Mouse (Mus musculus): ENCODE measurements at regions not wholly inside any gene's neighbourhood (a gene's known extent, or its start where the extent isn't known, plus 50 kb on each side); places are given as distances from the start of the nearest gene placed in this dataset.

GRCm38 (mm10) chr13:107620887-107621286 is 423.4 kb upstream of the Smim15 start:
- no peak for TF ChIP-seq CTCF (IDR thresholded peaks at IDR 0.05; ENCODE audit: borderline replicate concordance, insufficient read depth, low read depth, low read length)
- no peak for TF ChIP-seq POLR2A (IDR thresholded peaks at IDR 0.05; ENCODE audit: borderline replicate concordance, insufficient read depth, low read length)

GRCm38 (mm10) chr13:107620210-107620609 is 424.0 kb upstream of the Smim15 start:
- no peaks in the 10 kb centered on the region for H3K4me1 ChIP-seq (ENCODE audit: control insufficient read depth, insufficient read depth, low read length)
- TF ChIP-seq CTCF (IDR thresholded peaks at IDR 0.05; ENCODE audit: borderline replicate concordance, insufficient read depth, low read depth, low read length) = no peak
- TF ChIP-seq POLR2A (IDR thresholded peaks at IDR 0.05; ENCODE audit: borderline replicate concordance, insufficient read depth, low read length) = no peak
- no peak overlapping the region for H3K27ac ChIP-seq (ENCODE audit: insufficient read depth, low read length)
- WGBS = 48% methylated on average over 6 of the region's 6 CpGs
- no peak for DNase-seq
- no peaks in the 10 kb centered on the region for H3K27me3 ChIP-seq (ENCODE audit: control insufficient read depth, insufficient read depth, low read length)
- H3K4me3 ChIP-seq (replicated peaks; ENCODE audit: insufficient read depth, low read depth, low read length) = no peak overlapping the region

More at GRCm38 (mm10) chr13:107620887-107621286, 423.4 kb upstream of the Smim15 start:
- no peak overlapping the region for H3K27ac ChIP-seq (ENCODE audit: insufficient read depth, low read length)
- DNase-seq = no peak
- H3K4me1 ChIP-seq (ENCODE audit: control insufficient read depth, insufficient read depth, low read length) = no peaks in the 10 kb centered on the region
- no peaks in the 10 kb centered on the region for H3K27me3 ChIP-seq (ENCODE audit: control insufficient read depth, insufficient read depth, low read length)
- H3K4me3 ChIP-seq (replicated peaks; ENCODE audit: insufficient read depth, low read depth, low read length) = no peak overlapping the region
- 81% methylated on average over 2 of the region's 2 CpGs for WGBS

- 44% methylated on average over 9 of the region's 9 CpGs for WGBS
- TF ChIP-seq POLR2A (IDR thresholded peaks at IDR 0.05; ENCODE audit: borderline replicate concordance, insufficient read depth, low read length) (no peak), CTCF (IDR thresholded peaks at IDR 0.05; ENCODE audit: borderline replicate concordance, insufficient read depth, low read depth, low read length) (no peak)
- H3K4me3 ChIP-seq (replicated peaks; ENCODE audit: insufficient read depth, low read depth, low read length) = no peak overlapping the region
- no peaks in the 10 kb centered on the region for H3K27me3 ChIP-seq (ENCODE audit: control insufficient read depth, insufficient read depth, low read length)
- H3K4me1 ChIP-seq (ENCODE audit: control insufficient read depth, insufficient read depth, low read length) = no peaks in the 10 kb centered on the region
- DNase-seq = no peak
- no peak overlapping the region for H3K27ac ChIP-seq (ENCODE audit: insufficient read depth, low read length)
Observed at GRCm38 (mm10) chr13:107619430-107619927, 424.8 kb upstream of the Smim15 start.

GRCm38 (mm10) chr13:107618796-107619429 is 425.3 kb upstream of the Smim15 start:
- 58% methylated on average over 15 of the region's 15 CpGs for WGBS
- no peak overlapping the region for H3K27ac ChIP-seq (ENCODE audit: insufficient read depth, low read length)

GRCm38 (mm10) chr13:107618369-107618771 is 425.9 kb upstream of the Smim15 start:
- no peak for DNase-seq
- 67% methylated on average over 8 of the region's 8 CpGs for WGBS
- H3K27ac ChIP-seq (ENCODE audit: insufficient read depth, low read length) = no peak overlapping the region
- no peaks in the 10 kb centered on the region for H3K27me3 ChIP-seq (ENCODE audit: control insufficient read depth, insufficient read depth, low read length)
- H3K4me1 ChIP-seq (ENCODE audit: control insufficient read depth, insufficient read depth, low read length) = no peaks in the 10 kb centered on the region
- H3K4me3 ChIP-seq (replicated peaks; ENCODE audit: insufficient read depth, low read depth, low read length) = no peak overlapping the region
- TF ChIP-seq CTCF (IDR thresholded peaks at IDR 0.05; ENCODE audit: borderline replicate concordance, insufficient read depth, low read depth, low read length) = no peak

More at GRCm38 (mm10) chr13:107618796-107619429, 425.3 kb upstream of the Smim15 start:
- no peak for DNase-seq
- no peaks in the 10 kb centered on the region for H3K4me1 ChIP-seq (ENCODE audit: control insufficient read depth, insufficient read depth, low read length)
- H3K27me3 ChIP-seq (ENCODE audit: control insufficient read depth, insufficient read depth, low read length) = no peaks in the 10 kb centered on the region
- H3K4me3 ChIP-seq (replicated peaks; ENCODE audit: insufficient read depth, low read depth, low read length) = no peak overlapping the region
- TF ChIP-seq CTCF (IDR thresholded peaks at IDR 0.05; ENCODE audit: borderline replicate concordance, insufficient read depth, low read depth, low read length) (no peak), POLR2A (IDR thresholded peaks at IDR 0.05; ENCODE audit: borderline replicate concordance, insufficient read depth, low read length) (no peak)

GRCm38 (mm10) chr13:107617582-107617981 is 426.7 kb upstream of the Smim15 start:
- Histone ChIP-seq H3K27ac (ENCODE audit: insufficient read depth, low read length) (no peak overlapping the region), H3K27me3 (ENCODE audit: control insufficient read depth, insufficient read depth, low read length) (no peaks in the 10 kb centered on the region), H3K4me1 (ENCODE audit: control insufficient read depth, insufficient read depth, low read length) (no peaks in the 10 kb centered on the region), H3K4me3 (replicated peaks; ENCODE audit: insufficient read depth, low read depth, low read length) (no peak overlapping the region)
- TF ChIP-seq CTCF (IDR thresholded peaks at IDR 0.05; ENCODE audit: borderline replicate concordance, insufficient read depth, low read depth, low read length) = no peak
- no peak for TF ChIP-seq POLR2A (IDR thresholded peaks at IDR 0.05; ENCODE audit: borderline replicate concordance, insufficient read depth, low read length)
- WGBS = 57% methylated on average over 2 of the region's 2 CpGs
- DNase-seq = no peak

- TF ChIP-seq POLR2A (IDR thresholded peaks at IDR 0.05; ENCODE audit: borderline replicate concordance, insufficient read depth, low read length) = no peak
- Histone ChIP-seq H3K4me1 (ENCODE audit: control insufficient read depth, insufficient read depth, low read length) (no peaks in the 10 kb centered on the region), H3K27ac (ENCODE audit: insufficient read depth, low read length) (no peak overlapping the region), H3K27me3 (ENCODE audit: control insufficient read depth, insufficient read depth, low read length) (no peaks in the 10 kb centered on the region), H3K4me3 (replicated peaks; ENCODE audit: insufficient read depth, low read depth, low read length) (no peak overlapping the region)
- DNase-seq = no peak
- 51% methylated on average over 4 of the region's 4 CpGs for whole genome bisulfite sequencing
Observed at GRCm38 (mm10) chr13:107616775-107617174, 427.5 kb upstream of the Smim15 start.

- H3K27ac ChIP-seq (ENCODE audit: insufficient read depth, low read length) = no peak overlapping the region
- H3K4me1 ChIP-seq (ENCODE audit: control insufficient read depth, insufficient read depth, low read length) = no peaks in the 10 kb centered on the region
- 64% methylated on average over 3 of the region's 3 CpGs for WGBS
- DNase-seq = no peak
- TF ChIP-seq CTCF (IDR thresholded peaks at IDR 0.05; ENCODE audit: borderline replicate concordance, insufficient read depth, low read depth, low read length) (no peak), POLR2A (IDR thresholded peaks at IDR 0.05; ENCODE audit: borderline replicate concordance, insufficient read depth, low read length) (no peak)
- no peaks in the 10 kb centered on the region; the same call in 1 of the 2 replicates for H3K27me3 ChIP-seq (ENCODE audit: control insufficient read depth, insufficient read depth, low read length)
- H3K4me3 ChIP-seq (replicated peaks; ENCODE audit: insufficient read depth, low read depth, low read length) = no peak overlapping the region
Observed at GRCm38 (mm10) chr13:107608996-107609503, 435.2 kb upstream of the Smim15 start.

Data from cerebellum, adult 2 months (tissue).